Mouse (Mus musculus) cerebellum, adult 11 months (tissue): ENCODE results near the gene Mrpl51.
A peak's percentile ranks its signal among the peaks of the same experiment; 100 is the strongest.

ENCODE experiments used
- DNase-seq: peaks from one replicate; pipeline ENCODE4 v3.0.0; 2022

Gene Mrpl51

GRCm38 (mm10) chr6:125195541-125196075 lies 4.0 kb downstream of the Mrpl51 start:
- no peak for DNase-seq

- no peak for DNase-seq
Observed at GRCm38 (mm10) chr6:125196301-125196700, 4.7 kb downstream of the Mrpl51 start.

GRCm38 (mm10) chr6:125197166-125197565 lies 5.6 kb downstream of the Mrpl51 start:
- no peak for DNase-seq

- DNase-seq, result no peak
Observed at GRCm38 (mm10) chr6:125210436-125210835, 18.8 kb downstream of the Mrpl51 start.

GRCm38 (mm10) chr6:125212621-125213020 lies 21.0 kb downstream of the Mrpl51 start:
- no peak for DNase-seq

- no peak for DNase-seq
Observed at GRCm38 (mm10) chr6:125213129-125213528, 21.5 kb downstream of the Mrpl51 start.

GRCm38 (mm10) chr6:125213715-125214114 lies 22.1 kb downstream of the Mrpl51 start:
- DNase-seq, result no peak

GRCm38 (mm10) chr6:125215148-125215954 lies 23.8 kb downstream of the Mrpl51 start, which contains the start of gene Vamp1:
Vamp1 (plus strand) TSS chr6:125215551.
- DNase-seq, result peak; percentile 97

GRCm38 (mm10) chr6:125216898-125217297 lies 25.3 kb downstream of the Mrpl51 start:
- no peak for DNase-seq

GRCm38 (mm10) chr6:125217899-125218298 lies 26.3 kb downstream of the Mrpl51 start:
- DNase-seq, result no peak

- peak; percentile 59 for DNase-seq
Observed at GRCm38 (mm10) chr6:125218963-125219362, 27.4 kb downstream of the Mrpl51 start.

- no peak for DNase-seq
Observed at GRCm38 (mm10) chr6:125221115-125221745, 29.6 kb downstream of the Mrpl51 start.

GRCm38 (mm10) chr6:125222146-125222545 lies 30.5 kb downstream of the Mrpl51 start:
- no peak for DNase-seq

- DNase-seq, result no peak
Observed at GRCm38 (mm10) chr6:125222577-125222976, 31.0 kb downstream of the Mrpl51 start.

GRCm38 (mm10) chr6:125225518-125226115 lies 34.0 kb downstream of the Mrpl51 start:
- DNase-seq, result no peak

GRCm38 (mm10) chr6:125230571-125230970 lies 39.0 kb downstream of the Mrpl51 start:
- no peak for DNase-seq

- peak; percentile 47 for DNase-seq
Observed at GRCm38 (mm10) chr6:125231117-125232044, 39.8 kb downstream of the Mrpl51 start, which contains the start of gene Tapbpl. Tapbpl (minus strand) TSS chr6:125231860.

GRCm38 (mm10) chr6:125232045-125232437 lies 40.4 kb downstream of the Mrpl51 start:
- DNase-seq, result no peak

- no peak for DNase-seq
Observed at GRCm38 (mm10) chr6:125232516-125232915, 40.9 kb downstream of the Mrpl51 start.

GRCm38 (mm10) chr6:125233816-125234519 lies 42.4 kb downstream of the Mrpl51 start:
- no peak for DNase-seq

- no peak for DNase-seq
Observed at GRCm38 (mm10) chr6:125234520-125234828, 42.9 kb downstream of the Mrpl51 start.

GRCm38 (mm10) chr6:125236341-125236740 lies 44.7 kb downstream of the Mrpl51 start:
- DNase-seq, result no peak
